Mouse (Mus musculus) T-helper 2 cell (primary cell): Measurements from ENCODE around the gene Gm10413.
"Not testable (repeated sequence)": the region's sequence is repeated elsewhere in the genome, so short reads cannot be mapped to it uniquely, and the experiment has no call there.

Experiments
- in situ Hi-C: fragments of 300-600 bp; cut with MboI, MseI; formaldehyde crosslinking; loops from one replicate; pipeline ENCODE4 v1.15.1; 2025; ENCODE audit warnings: high pct_unique_total_duplicates

Gene Gm10413

GRCm38 (mm10) chr14:3394793-3395192 is at the start of gene Gm10413:
Gene Gm10413, plus strand, starts transcription at chr14:3395093.
- in situ Hi-C loops: not testable (repeated sequence)

DNA sequence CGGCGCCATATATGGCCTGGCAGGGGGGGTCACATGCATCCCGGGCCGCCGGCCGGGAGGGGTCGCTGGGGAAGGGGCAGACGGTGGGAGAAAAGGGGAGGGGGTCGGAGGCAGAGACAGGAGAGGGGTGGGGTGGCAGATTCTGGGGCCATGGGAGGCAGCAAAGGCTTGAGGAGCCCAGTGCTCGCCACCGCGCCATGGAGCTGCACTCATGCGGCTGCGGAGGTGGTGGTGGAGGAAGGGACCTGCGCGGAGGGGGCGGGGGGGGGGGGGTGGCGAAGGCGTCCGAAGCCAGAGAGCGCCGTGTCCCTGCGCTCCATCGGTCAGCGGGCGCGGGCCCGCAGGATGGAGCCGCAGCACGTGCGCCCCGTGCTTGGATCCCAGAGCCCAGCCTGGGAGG is 17.4 kb downstream of the Gm10413 start, which contains the start of gene Gm10409:
Gene Gm10409 (plus strand): TSS at position 301 of the 400 bp plus-strand sequence.
- in situ Hi-C loops: loop anchor here (25.0 kb wide), 1 partner anchor 250 kb away; the partner anchor contains the start of gene Gm3020

GRCm38 (mm10) chr14:3427803-3428202 is 32.9 kb downstream of the Gm10413 start, which contains the start of gene Gm3005:
Gene Gm3005, plus strand, starts transcription at chr14:3428103.
- in situ Hi-C loops: not testable (repeated sequence)

DNA sequence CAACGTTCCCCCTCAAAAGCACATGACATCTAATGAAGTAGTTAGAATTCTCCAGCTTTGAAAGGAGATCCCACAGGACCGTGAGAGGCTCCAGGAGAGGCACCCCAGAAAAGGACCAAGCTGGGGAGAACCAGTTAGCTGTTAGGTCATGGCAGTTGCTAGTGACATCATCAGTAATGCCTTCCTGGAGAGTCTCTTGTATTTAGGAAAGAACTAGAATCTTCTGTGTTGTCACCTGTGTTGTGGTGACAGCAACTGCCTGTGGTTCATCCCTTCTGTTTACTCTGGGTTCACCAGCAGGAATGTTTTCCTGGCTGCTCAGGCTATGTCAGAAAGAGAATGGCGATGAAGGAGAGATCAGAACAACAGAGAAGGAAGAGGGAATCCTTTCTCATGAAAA is 54.2 kb downstream of the Gm10413 start, which contains the start of gene Gm10408:
Gene Gm10408 (plus strand): TSS at position 301 of the 400 bp plus-strand sequence.
- in situ Hi-C loops: not testable (repeated sequence)
